Mouse (Mus musculus) liver (tissue): Measurements from ENCODE around the gene Ifit1.
"Not testable (repeated sequence)": the region's sequence is repeated elsewhere in the genome, so short reads cannot be mapped to it uniquely, and the experiment has no call there.

ENCODE experiments used
- DNase-seq: peaks from one replicate; pipeline ENCODE4 v3.0.0-alpha.2; 2020; ENCODE audit warnings: mixed read lengths

Ifit1 gene

GRCm38 (mm10) chr19:34640623-34641022, at the start of gene Ifit1, which contains the start of gene Ifit1bl2:
Gene Ifit1 (plus strand): TSS chr19:34640871.
Gene Ifit1bl2 (minus strand): TSS chr19:34640743.
- DNase-seq, result no peak

GRCm38 (mm10) chr19:34593456-34593855, 47.2 kb upstream of the Ifit1 start:
- DNase-seq, result no peak

GRCm38 (mm10) chr19:34594523-34594922, 46.1 kb upstream of the Ifit1 start:
- not testable (repeated sequence) for DNase-seq

- DNase-seq, result no peak
Observed at GRCm38 (mm10) chr19:34596811-34597210, 43.9 kb upstream of the Ifit1 start.

GRCm38 (mm10) chr19:34598341-34598740, 42.3 kb upstream of the Ifit1 start:
- DNase-seq, result no peak

GRCm38 (mm10) chr19:34599250-34599649, 41.4 kb upstream of the Ifit1 start:
- not testable (repeated sequence) for DNase-seq

- not testable (repeated sequence) for DNase-seq
Observed at GRCm38 (mm10) chr19:34601888-34602287, 38.8 kb upstream of the Ifit1 start, which contains the start of gene Ifit1bl1. Gene Ifit1bl1 (minus strand): TSS chr19:34601956.

- no peak for DNase-seq
Observed at GRCm38 (mm10) chr19:34605472-34605871, 35.2 kb upstream of the Ifit1 start.

- not testable (repeated sequence) for DNase-seq
Observed at GRCm38 (mm10) chr19:34607237-34608051, 33.2 kb upstream of the Ifit1 start, which contains the start of gene Ifit3b. Gene Ifit3b (plus strand): TSS chr19:34607970.

DNA sequence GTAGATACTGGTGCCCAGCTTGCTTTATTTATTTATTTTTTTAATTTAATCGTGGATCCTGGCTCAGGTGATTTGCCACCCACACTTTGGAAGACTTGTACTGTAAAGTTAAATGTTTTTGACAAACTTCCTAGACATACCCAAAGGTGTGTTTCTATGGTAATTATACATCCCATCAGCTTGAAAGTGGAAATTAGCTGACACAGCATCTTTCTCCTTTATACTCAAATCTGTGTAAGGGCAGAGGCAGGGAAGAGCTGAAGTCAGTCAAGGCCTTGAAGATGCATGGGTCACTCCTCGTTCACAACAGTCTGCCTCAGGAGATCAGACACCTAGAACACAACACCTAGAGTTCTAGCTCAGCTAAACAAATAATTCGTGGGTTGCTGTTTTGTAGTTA, 30.6 kb upstream of the Ifit1 start:
- DNase-seq, result not testable (repeated sequence)

DNA sequence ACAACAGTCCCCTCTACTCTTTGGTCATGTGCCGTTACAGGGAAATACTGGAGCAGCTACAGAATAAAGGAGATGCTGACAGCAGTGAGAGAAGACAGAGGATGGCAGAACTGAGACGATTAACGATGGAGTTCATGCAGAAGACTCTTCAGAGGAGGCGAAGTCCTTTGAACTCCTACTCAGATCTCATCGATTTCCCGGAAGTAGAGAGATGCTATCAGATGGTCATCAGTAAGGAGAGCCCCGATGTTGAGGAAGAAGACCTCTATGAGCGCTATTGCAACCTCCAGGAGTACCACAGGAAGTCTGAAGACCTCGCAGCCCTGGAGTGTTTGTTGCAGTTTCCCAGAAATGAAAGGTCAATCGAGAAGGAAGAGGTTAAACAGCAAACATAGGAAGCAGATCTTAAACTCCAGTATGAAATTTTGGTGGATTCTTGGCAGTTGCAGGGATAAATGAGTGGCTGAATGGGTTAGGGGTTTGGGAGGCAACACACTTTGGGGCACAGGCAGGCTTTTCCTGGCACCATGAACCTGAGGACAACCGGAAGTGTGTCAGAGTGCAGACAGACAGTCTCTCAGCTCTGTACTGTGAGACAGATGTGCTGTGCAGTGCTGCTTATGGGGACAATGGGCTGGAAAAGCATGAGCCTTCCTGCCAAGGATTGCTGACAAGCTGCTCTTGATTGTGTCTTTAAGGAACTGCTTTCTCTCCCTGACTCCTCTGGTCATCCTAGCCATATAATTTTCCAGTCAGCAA, 28.2 kb upstream of the Ifit1 start:
- DNase-seq, result not testable (repeated sequence)

- no peak for DNase-seq
Observed at GRCm38 (mm10) chr19:34620871-34621270, 19.8 kb upstream of the Ifit1 start.

- no peak for DNase-seq
Observed at GRCm38 (mm10) chr19:34623781-34624180, 16.9 kb upstream of the Ifit1 start.

DNA sequence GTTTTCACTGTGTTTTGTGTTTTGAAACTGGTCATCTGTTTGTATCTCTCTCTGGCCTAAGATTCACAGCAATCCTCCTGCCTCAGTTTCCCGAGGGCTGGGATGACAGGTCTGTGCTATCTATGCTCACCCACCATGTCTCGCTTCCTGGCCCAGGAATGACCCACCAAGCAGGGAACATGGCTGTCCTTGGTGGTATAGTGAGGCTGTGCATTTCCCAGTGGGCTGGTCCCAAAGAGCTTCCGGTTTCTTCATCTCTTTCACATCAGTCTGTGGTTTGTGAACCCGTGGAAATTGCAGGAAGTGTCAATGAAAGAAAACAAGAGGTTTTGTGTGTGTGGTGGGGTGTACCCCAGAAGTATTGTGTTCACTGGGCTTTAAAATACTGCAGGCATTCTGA, 16.0 kb upstream of the Ifit1 start:
- no peak for DNase-seq

DNA sequence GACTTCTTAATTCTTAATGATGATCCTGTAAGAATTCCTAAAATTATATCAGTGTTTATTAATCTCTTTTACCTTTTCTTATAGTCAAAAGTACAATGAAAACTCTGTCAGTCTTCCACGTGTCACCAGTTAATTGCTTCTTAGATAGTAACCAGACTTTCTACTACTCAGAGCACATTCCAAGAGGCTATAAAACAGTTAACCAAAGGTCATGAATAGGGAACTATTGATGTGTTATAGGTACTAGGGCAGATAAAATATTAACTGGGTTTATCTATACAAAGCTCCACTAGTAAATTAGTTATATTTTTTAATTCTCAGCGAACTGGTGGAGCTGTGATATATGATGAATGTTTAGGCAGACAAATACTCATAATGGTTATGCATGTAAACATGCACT, 13.2 kb upstream of the Ifit1 start:
- no peak for DNase-seq

DNA sequence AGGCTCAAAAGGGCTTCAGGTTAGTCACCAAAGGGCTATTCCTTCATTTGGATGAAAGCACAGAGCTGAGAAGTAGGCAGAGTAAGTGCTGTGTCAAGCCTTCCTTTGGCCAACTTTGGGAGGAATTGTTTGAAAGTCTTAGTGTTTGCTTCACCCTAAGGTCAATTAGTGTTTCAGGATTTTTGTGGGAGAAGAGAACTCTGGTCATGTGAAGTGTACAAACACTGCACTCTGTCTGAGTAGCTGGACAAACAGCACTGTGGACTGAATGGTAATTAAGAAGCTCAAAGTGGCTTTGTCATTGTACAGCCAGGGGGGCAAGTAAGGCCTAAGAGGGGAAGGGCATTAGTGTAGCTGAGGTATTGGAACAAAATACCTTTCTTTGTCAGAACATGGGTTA, 9.2 kb upstream of the Ifit1 start:
- no peak for DNase-seq

GRCm38 (mm10) chr19:34633484-34633883, 7.2 kb upstream of the Ifit1 start:
- no peak for DNase-seq

- peak; percentile 40 for DNase-seq
Observed at GRCm38 (mm10) chr19:34636933-34637557, 3.6 kb upstream of the Ifit1 start.

- no peak for DNase-seq
Observed at GRCm38 (mm10) chr19:34642616-34643015, 1.9 kb downstream of the Ifit1 start.

GRCm38 (mm10) chr19:34647630-34648029, 7.0 kb downstream of the Ifit1 start:
- DNase-seq, result not testable (repeated sequence)

DNA sequence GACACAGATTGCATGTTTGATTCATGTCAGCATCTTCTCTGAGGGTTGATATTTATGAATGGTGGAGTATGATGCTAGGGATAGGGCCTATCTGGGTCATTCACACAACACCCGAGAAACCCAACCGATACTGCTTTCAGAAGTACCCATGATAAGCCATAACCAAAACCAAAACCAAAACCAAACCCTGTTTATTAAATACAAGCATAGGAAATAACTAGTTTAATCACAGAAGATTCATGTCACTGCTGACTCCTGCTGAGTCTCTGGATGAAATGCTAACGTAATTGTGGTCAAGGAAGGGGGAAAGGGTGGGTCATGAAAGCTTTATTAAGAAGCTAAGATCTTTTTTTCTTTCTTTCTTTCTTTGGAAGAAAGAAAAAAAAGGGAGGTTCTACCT, 9.6 kb downstream of the Ifit1 start:
- no peak for DNase-seq

- DNase-seq, result no peak
Observed at GRCm38 (mm10) chr19:34650997-34651396, 10.3 kb downstream of the Ifit1 start.

DNA sequence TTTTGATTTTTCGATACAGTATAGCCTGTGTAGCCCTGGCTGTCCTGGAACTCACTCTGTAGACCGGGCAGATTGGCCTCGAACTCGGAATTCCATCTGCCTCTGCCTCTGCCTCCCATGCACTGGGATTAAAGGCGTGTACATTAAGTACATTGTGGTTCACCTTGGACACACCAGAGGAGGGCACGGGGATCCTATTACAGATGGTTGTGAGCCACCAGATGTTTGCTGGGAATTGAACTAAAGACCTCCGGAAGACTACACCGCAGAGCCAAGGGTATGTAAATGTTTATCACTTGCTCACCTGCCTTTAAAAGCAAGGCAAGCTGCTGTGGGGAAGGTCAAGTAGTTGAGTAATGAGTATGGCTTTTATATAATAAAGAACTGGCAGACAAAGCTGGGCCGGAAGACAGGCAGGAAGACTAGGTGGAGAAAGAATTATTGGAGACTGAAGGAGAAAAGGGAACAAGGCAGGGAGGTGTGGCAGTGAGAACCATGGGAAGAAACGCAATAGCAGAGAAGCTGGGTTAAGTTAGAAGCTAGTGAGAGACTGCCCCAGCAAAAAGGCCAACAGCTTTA, 14.6 kb downstream of the Ifit1 start:
- DNase-seq, result no peak
